Mouse (Mus musculus) heart, embryonic 15.5 days (tissue): Measurements from ENCODE around the gene Dclre1b. TPM values are rescaled to one million over a fixed set of nuclear protein-coding genes. Genes with fewer than 3 reads are reported as not detected.
A peak's percentile ranks its signal among the peaks of the same experiment; 100 is the strongest.

Experiments
- ATAC-seq: fragments of 200-750 bp; cut with Nextera tagmentation; replicated peaks from 2 replicates; pipeline ENCODE4 v1.8.0; 2017; ENCODE audit warnings: low read depth, moderate TSS enrichment; ENCODE audit not compliant: insufficient number of reproducible peaks, insufficient read depth, low FRiP score
- H3K27ac ChIP-seq: fragments of 300-500 bp; sonication (generic); 2 replicates; pipeline ENCODE4 v1.5.1; 2015; ENCODE audit warnings: mild to moderate bottlenecking, inconsistent platforms
- H3K27me3 ChIP-seq: fragments of 300-500 bp; sonication (generic); 2 replicates; pipeline ENCODE4 v1.6.1; 2015; ENCODE audit warnings: inconsistent platforms
- H3K36me3 ChIP-seq: fragments of 300-500 bp; sonication (generic); 2 replicates; pipeline ENCODE4 v1.6.1; 2015; ENCODE audit warnings: mild to moderate bottlenecking, inconsistent platforms
- H3K4me1 ChIP-seq: fragments of 300-500 bp; sonication (generic); replicated peaks from 2 replicates; pipeline ENCODE4 v1.6.1; 2015; ENCODE audit warnings: inconsistent platforms
- H3K4me2 ChIP-seq: fragments of 300-500 bp; sonication (generic); 2 replicates; pipeline ENCODE4 v1.6.1; 2015; ENCODE audit warnings: inconsistent platforms, mild to moderate bottlenecking, moderate library complexity
- H3K4me3 ChIP-seq: fragments of 300-500 bp; sonication (generic); 2 replicates; pipeline ENCODE4 v1.5.1; 2015; ENCODE audit warnings: mild to moderate bottlenecking, inconsistent platforms
- H3K9ac ChIP-seq: fragments of 300-500 bp; sonication (generic); 2 replicates; pipeline ENCODE4 v1.6.1; 2015; ENCODE audit warnings: mild to moderate bottlenecking, inconsistent platforms
- H3K9me3 ChIP-seq: fragments of 300-500 bp; sonication (generic); replicated peaks from 2 replicates; pipeline ENCODE4 v1.6.1; 2016; ENCODE audit warnings: inconsistent platforms
- WGBS: fragments of 180-500 bp; shearing (Covaris S2); methylation state at CpG from one replicate; pipeline ENCODE4 v1.1.7; 2015; ENCODE audit warnings: mixed read lengths; 5-methylcytosine and 5-hydroxymethylcytosine counted together
- polyA plus RNA-seq: library from polyadenylated mRNA; unstranded; fragments of >200 nt; fragmentation: Nextera tagmentation; extraction: Ambion mirVana; gene quantifications from 2 replicates; pipeline ENCODE4 v1.2.1, GENCODE M21; 2015

Gene Dclre1b
- polyA plus RNA-seq, 1 experiment from 2014 or later: 14.4 TPM

- H3K4me2 ChIP-seq: peak overlapping the region; percentile 39
Observed at GRCm38 (mm10) chr3:103771531-103772130, 37.6 kb downstream of the Dclre1b start.

GRCm38 (mm10) chr3:103766789-103767188, 42.5 kb downstream of the Dclre1b start:
- peaks cover 14% of the 10 kb centered on the region for H3K4me1 ChIP-seq
- H3K4me2 ChIP-seq: no peak overlapping the region
- no peak overlapping the region for H3K4me3 ChIP-seq
- no peaks in the 10 kb centered on the region for H3K27me3 ChIP-seq
- no peak overlapping the region for H3K27ac ChIP-seq
- no peaks in the 10 kb centered on the region for H3K9me3 ChIP-seq
- H3K9ac ChIP-seq: no peak overlapping the region
- WGBS: 76% methylated on average over 3 of the region's 3 CpGs
- ATAC-seq: no peak
- peaks cover 25% of the 10 kb centered on the region for H3K36me3 ChIP-seq

More at GRCm38 (mm10) chr3:103771531-103772130, 37.6 kb downstream of the Dclre1b start:
- Histone ChIP-seq H3K4me1 (peaks cover 35% of the 10 kb centered on the region), H3K36me3 (no peaks in the 10 kb centered on the region), H3K27me3 (no peaks in the 10 kb centered on the region), H3K27ac (peak overlapping the region; percentile 88), H3K9me3 (no peaks in the 10 kb centered on the region), H3K9ac (no peak overlapping the region; the same call in 1 of the 2 replicates), H3K4me3 (peak overlapping the region; percentile 4; the same call in 1 of the 2 replicates)
- ATAC-seq: peak; percentile 63; the same call in 1 of the 2 replicates
- 21% methylated on average over 9 of the region's 9 CpGs for WGBS

- Histone ChIP-seq H3K4me2 (no peak overlapping the region), H3K27me3 (no peaks in the 10 kb centered on the region), H3K9me3 (no peaks in the 10 kb centered on the region), H3K9ac (no peak overlapping the region), H3K27ac (no peak overlapping the region), H3K36me3 (peaks cover 64% of the 10 kb centered on the region), H3K4me3 (no peak overlapping the region), H3K4me1 (peaks cover 5% of the 10 kb centered on the region; the same call in 1 of the 2 replicates)
- WGBS: 76% methylated on average over 5 of the region's 5 CpGs
- no peak for ATAC-seq
Observed at GRCm38 (mm10) chr3:103759261-103759970, 49.8 kb downstream of the Dclre1b start.

GRCm38 (mm10) chr3:103758456-103758855, 50.8 kb downstream of the Dclre1b start:
- Histone ChIP-seq H3K36me3 (peaks cover 65% of the 10 kb centered on the region), H3K4me3 (no peak overlapping the region), H3K4me1 (peaks cover 5% of the 10 kb centered on the region; the same call in 1 of the 2 replicates), H3K4me2 (no peak overlapping the region), H3K27ac (no peak overlapping the region), H3K9me3 (no peaks in the 10 kb centered on the region), H3K27me3 (no peaks in the 10 kb centered on the region), H3K9ac (no peak overlapping the region)
- no peak for ATAC-seq
- 90% methylated on average over 7 of the region's 7 CpGs for WGBS

- peaks cover 63% of the 10 kb centered on the region for H3K36me3 ChIP-seq
- H3K9me3 ChIP-seq: no peaks in the 10 kb centered on the region
- peaks cover 5% of the 10 kb centered on the region; the same call in 1 of the 2 replicates for H3K4me1 ChIP-seq
- H3K9ac ChIP-seq: no peak overlapping the region
- WGBS: 84% methylated on average over 2 of the region's 2 CpGs
- no peak overlapping the region for H3K4me2 ChIP-seq
- H3K4me3 ChIP-seq: no peak overlapping the region
- H3K27ac ChIP-seq: no peak overlapping the region
- no peak for ATAC-seq
- no peaks in the 10 kb centered on the region for H3K27me3 ChIP-seq
Observed at GRCm38 (mm10) chr3:103756920-103757319, 52.3 kb downstream of the Dclre1b start.

GRCm38 (mm10) chr3:103755351-103755750, 53.9 kb downstream of the Dclre1b start:
- no peak overlapping the region for H3K4me2 ChIP-seq
- H3K4me1 ChIP-seq: peaks cover 5% of the 10 kb centered on the region; the same call in 1 of the 2 replicates
- H3K4me3 ChIP-seq: no peak overlapping the region
- no peaks in the 10 kb centered on the region for H3K9me3 ChIP-seq
- peak overlapping the region; percentile 11 for H3K27ac ChIP-seq
- WGBS: 24% methylated on average over 3 of the region's 3 CpGs
- no peaks in the 10 kb centered on the region for H3K27me3 ChIP-seq
- ATAC-seq: peak; percentile 78; the same call in 1 of the 2 replicates
- H3K9ac ChIP-seq: no peak overlapping the region
- peaks cover 64% of the 10 kb centered on the region for H3K36me3 ChIP-seq

GRCm38 (mm10) chr3:103751558-103751957, 57.7 kb downstream of the Dclre1b start:
- H3K27me3 ChIP-seq: no peaks in the 10 kb centered on the region
- 82% methylated on average over 2 of the region's 2 CpGs for WGBS
- peaks cover 68% of the 10 kb centered on the region for H3K36me3 ChIP-seq
- no peak overlapping the region for H3K4me3 ChIP-seq
- peaks cover 5% of the 10 kb centered on the region; the same call in 1 of the 2 replicates for H3K4me1 ChIP-seq
- no peak for ATAC-seq
- H3K9me3 ChIP-seq: no peaks in the 10 kb centered on the region
- no peak overlapping the region for H3K27ac ChIP-seq
- no peak overlapping the region for H3K9ac ChIP-seq
- no peak overlapping the region for H3K4me2 ChIP-seq

Other genes starting within 250 kb of the Dclre1b start
- 0.10 TPM in 1 of 2 replicates, not detected in the other for gene Syt6, start 234.2 kb downstream of the Dclre1b start, polyA plus RNA-seq
- 0.10 and 0.29 TPM in 2 replicates for gene Atg4a-ps, start 163.4 kb downstream of the Dclre1b start, polyA plus RNA-seq
- gene Olfml3, start 71.4 kb downstream of the Dclre1b start, polyA plus RNA-seq: 19.5 and 29.9 TPM in 2 replicates
- not detected in 2 replicates for gene Gm10964, start 70.1 kb downstream of the Dclre1b start, polyA plus RNA-seq
- gene Hipk1, start 17.9 kb downstream of the Dclre1b start, polyA plus RNA-seq: 8.9 and 10.6 TPM in 2 replicates
- 13.6 and 19.0 TPM in 2 replicates for gene Ap4b1, start 76 bp upstream of the Dclre1b start, polyA plus RNA-seq
- gene Gm43064, start 129 bp upstream of the Dclre1b start, polyA plus RNA-seq: 0.23 TPM in 1 of 2 replicates, not detected in the other
- gene Bcl2l15, start 23.2 kb upstream of the Dclre1b start, polyA plus RNA-seq: 0.26 and 0.46 TPM in 2 replicates
- 0.93 and 3.4 TPM in 2 replicates for gene Ptpn22, start 50.4 kb upstream of the Dclre1b start, polyA plus RNA-seq
- gene Rsbn1, start 104.7 kb upstream of the Dclre1b start, polyA plus RNA-seq: 5.7 and 5.8 TPM in 2 replicates
- gene Phtf1, start 158.7 kb upstream of the Dclre1b start, polyA plus RNA-seq: 12.8 and 18.2 TPM in 2 replicates